Mouse (Mus musculus): ENCODE results near the gene Retreg1. TPM values are rescaled to one million over a fixed set of nuclear protein-coding genes. Genes with fewer than 3 reads are reported as not detected.

Retreg1 gene
- 223 TPM for polyA plus RNA-seq (2014; fragmentation: Illumina TruSeq; extraction: RNeasy Lipid Tissue Mini Kit (QIAGEN cat#74804); ENCODE audit: low read depth, low replicate concordance)

DNA sequence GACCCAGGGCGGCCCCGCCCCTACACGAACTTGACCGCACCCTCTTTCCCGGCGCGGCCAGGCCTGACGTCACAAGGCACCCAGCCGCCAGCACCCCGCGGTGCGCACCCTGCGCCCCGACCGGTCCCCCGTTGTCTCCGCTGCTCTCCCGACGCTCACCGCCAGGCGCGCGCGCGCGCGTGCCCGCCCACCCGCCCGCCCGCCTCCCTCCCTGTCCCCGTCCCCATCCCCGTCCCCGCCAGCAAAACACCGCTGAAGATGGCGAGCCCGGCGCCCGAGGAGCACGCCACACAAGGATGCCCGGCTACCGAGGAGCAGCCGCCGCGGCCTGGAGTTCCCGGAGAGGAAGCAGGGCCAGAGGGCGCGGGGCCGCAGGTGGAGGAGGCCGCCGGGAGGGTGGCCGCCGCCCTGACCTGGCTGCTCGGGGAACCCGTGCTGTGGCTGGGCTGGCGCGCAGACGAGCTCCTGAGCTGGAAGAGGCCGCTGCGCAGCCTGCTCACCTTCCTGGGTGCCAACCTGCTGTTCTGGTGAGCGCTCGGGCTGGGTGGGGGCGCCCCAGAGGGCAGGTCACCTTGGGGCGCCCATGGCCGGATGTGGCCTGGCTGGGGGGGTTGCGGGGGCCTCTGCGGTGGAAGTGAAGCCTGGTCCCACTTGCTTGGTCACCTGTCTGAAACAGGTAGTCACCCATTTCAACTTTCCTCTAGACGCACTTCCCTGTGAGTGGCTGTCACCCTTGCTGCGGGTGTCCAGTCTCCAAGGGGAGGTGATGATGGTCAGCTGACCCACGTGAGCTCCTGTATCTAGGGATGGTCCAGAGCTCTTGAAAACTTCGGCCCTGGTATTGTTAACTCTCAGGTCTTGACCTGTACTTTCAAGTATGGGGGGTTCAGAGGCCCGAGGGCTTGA is at the start of gene Retreg1:
Gene Retreg1, plus strand, starts transcription at position 95 of the 906 bp plus-strand sequence.

DNA sequence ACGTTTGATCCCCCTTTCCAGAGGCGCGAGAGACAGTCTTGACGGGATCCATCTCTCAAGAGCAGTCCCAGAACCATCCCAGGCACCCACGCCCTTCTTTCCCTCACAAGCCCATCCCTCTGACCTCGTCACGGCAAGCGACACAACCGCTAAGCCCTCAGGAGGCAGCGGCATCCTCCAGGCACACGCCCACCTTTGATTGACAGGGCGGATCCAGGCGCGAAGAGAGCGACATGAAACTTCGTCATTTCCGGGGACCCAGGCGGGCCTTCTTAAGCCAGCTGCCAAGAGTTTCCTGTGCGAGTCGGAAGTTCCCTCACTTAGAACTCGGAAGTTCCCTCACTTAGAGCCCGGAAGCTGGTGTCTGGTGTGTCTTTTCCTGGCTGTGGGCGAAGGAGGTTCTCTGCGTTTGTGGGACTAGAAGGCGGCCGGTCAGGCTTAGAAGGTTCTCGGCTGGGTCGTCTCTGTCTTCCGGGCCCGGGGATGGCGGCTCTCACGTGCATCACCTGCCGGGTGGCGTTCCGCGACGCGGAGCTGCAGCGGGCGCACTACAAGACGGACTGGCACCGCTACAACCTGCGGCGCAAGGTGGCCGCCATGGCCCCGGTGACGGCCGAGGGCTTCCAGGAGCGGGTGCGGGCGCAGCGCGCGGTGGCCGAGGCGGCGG is 141.2 kb downstream of the Retreg1 start, which contains the start of gene Zfp622:
Gene Zfp622, plus strand, starts transcription at position 300 of the 667 bp plus-strand sequence.

Other genes with a start within 250 kb of the Retreg1 start
- gene Myo10, start 220.7 kb upstream of the Retreg1 start, polyA plus RNA-seq (2014; fragmentation: Illumina TruSeq; extraction: RNeasy Lipid Tissue Mini Kit (QIAGEN cat#74804); ENCODE audit: low read depth, low replicate concordance): 20.4 TPM
- gene Zfp622, start 141.2 kb downstream of the Retreg1 start, polyA plus RNA-seq (2014; fragmentation: Illumina TruSeq; extraction: RNeasy Lipid Tissue Mini Kit (QIAGEN cat#74804); ENCODE audit: low read depth, low replicate concordance): 19.2 TPM

Measured in heart, adult 10 weeks (tissue).